Mouse (Mus musculus) MEL (cell line): ENCODE data around the gene Mrpl30. TPM values are rescaled to one million over a fixed set of nuclear protein-coding genes. Genes with fewer than 3 reads are reported as not detected.

ENCODE experiments used
- DNase-seq: peaks from one replicate; pipeline ENCODE4 v3.0.0; 2011; ENCODE audit warnings: low read depth, low spot score
- H3K27ac ChIP-seq: 2 replicates; pipeline ENCODE4 v1.5.1; 2012; ENCODE audit warnings: low read depth, mild to moderate bottlenecking, control low read depth, low read length, moderate library complexity; ENCODE audit not compliant: control insufficient read depth
- H3K27me3 ChIP-seq, 2 experiments: fragments of 150-350 bp in 1 of 2; sonication (generic) in 1 of 2; 2 replicates each; pipeline ENCODE4 v1.6.1; 2012; ENCODE audit warnings: low read length in 2 of 2, mild to moderate bottlenecking in 2 of 2, improper control_type of control experiment in 1 of 2, moderate library complexity in 1 of 2; ENCODE audit not compliant: insufficient read depth in 2 of 2, control insufficient read depth in 1 of 2
- H3K36me3 ChIP-seq, 2 experiments: 2 replicates each; pipeline ENCODE4 v1.6.1; 2012 to 2014; ENCODE audit warnings: low read length in 2 of 2, improper control_type of control experiment in 1 of 2, inconsistent platforms in 1 of 2, mild to moderate bottlenecking in 1 of 2; ENCODE audit not compliant: insufficient read depth in 2 of 2, control insufficient read depth in 1 of 2
- H3K4me1 ChIP-seq, 2 experiments: fragments of 150-350 bp in 1 of 2; sonication (generic) in 1 of 2; 2 replicates each; pipeline ENCODE4 v1.6.1; 2012; ENCODE audit warnings: low read length in 2 of 2, improper control_type of control experiment in 1 of 2, mild to moderate bottlenecking in 1 of 2; ENCODE audit not compliant: insufficient read depth in 2 of 2, control insufficient read depth in 1 of 2
- H3K4me3 ChIP-seq, 2 experiments: fragments of 150-350 bp in 1 of 2; sonication (generic) in 1 of 2; 2 replicates each; pipeline ENCODE4 v1.5.1; 2012; ENCODE audit warnings: low read depth in 2 of 2, low read length in 2 of 2, mild to moderate bottlenecking in 2 of 2, moderate library complexity in 2 of 2, control low read depth in 1 of 2, improper control_type of control experiment in 1 of 2; ENCODE audit not compliant: control insufficient read depth in 1 of 2, insufficient read depth in 1 of 2
- H3K79me2 ChIP-seq: 2 replicates; pipeline ENCODE4 v1.6.1; 2012; ENCODE audit warnings: mild to moderate bottlenecking, low read length, moderate library complexity; ENCODE audit not compliant: control insufficient read depth, poor library complexity, insufficient read depth
- H3K9ac ChIP-seq: 2 replicates; pipeline ENCODE4 v1.6.1; 2012; ENCODE audit warnings: low read depth, mild to moderate bottlenecking, control low read depth, low read length, moderate library complexity; ENCODE audit not compliant: control insufficient read depth, poor library complexity, severe bottlenecking
- H3K9me3 ChIP-seq: fragments of 150-350 bp; sonication (generic); replicated peaks from 2 replicates; pipeline ENCODE4 v1.6.1; 2012; ENCODE audit warnings: mild to moderate bottlenecking, low read length, improper control_type of control experiment, moderate library complexity; ENCODE audit not compliant: insufficient read depth
- BHLHE40 ChIP-seq: IDR thresholded peaks from 2 replicates; pipeline ENCODE4 v1.6.1; 2012; ENCODE audit warnings: low read depth, mild to moderate bottlenecking, inconsistent platforms, low read length, improper control_type of control experiment, borderline replicate concordance
- CHD2 ChIP-seq: IDR thresholded peaks from 2 replicates; pipeline ENCODE4 v1.6.1; 2011; ENCODE audit warnings: low read length, improper control_type of control experiment
- ETS1 ChIP-seq: IDR thresholded peaks from 2 replicates; pipeline ENCODE4 v1.6.1; 2012; ENCODE audit warnings: low read depth, mild to moderate bottlenecking, inconsistent platforms, low read length, improper control_type of control experiment, moderate library complexity
- GABPA ChIP-seq: IDR thresholded peaks from 2 replicates; pipeline ENCODE4 v1.6.1; 2012; ENCODE audit warnings: low read depth, mild to moderate bottlenecking, inconsistent platforms, low read length, improper control_type of control experiment, moderate library complexity
- JUND ChIP-seq: IDR thresholded peaks from 2 replicates; pipeline ENCODE4 v1.6.1; 2011; ENCODE audit warnings: low read depth, mild to moderate bottlenecking, improper control_type of control experiment, low read length
- MXI1 ChIP-seq: IDR thresholded peaks from 2 replicates; pipeline ENCODE4 v1.6.1; 2011; ENCODE audit warnings: mild to moderate bottlenecking, low read depth, low read length, improper control_type of control experiment
- MYC ChIP-seq: IDR thresholded peaks from 2 replicates; pipeline ENCODE4 v1.6.1; 2011; ENCODE audit warnings: low read depth, mild to moderate bottlenecking, low read length, improper control_type of control experiment, moderate library complexity
- NELFE ChIP-seq: IDR thresholded peaks from 2 replicates; pipeline ENCODE4 v1.6.1; 2011; ENCODE audit warnings: low read depth, low read length, improper control_type of control experiment
- POLR2A ChIP-seq, 2 experiments: IDR thresholded peaks; 2 replicates each; pipeline ENCODE4 v1.6.1; 2011 to 2012; ENCODE audit warnings: low read length in 2 of 2, mild to moderate bottlenecking in 2 of 2, control low read depth in 1 of 2, improper control_type of control experiment in 1 of 2, low read depth in 1 of 2, moderate library complexity in 1 of 2; ENCODE audit not compliant: control insufficient read depth in 1 of 2, insufficient read depth in 1 of 2, poor library complexity in 1 of 2
- RAD21 ChIP-seq: IDR thresholded peaks from 2 replicates; pipeline ENCODE4 v1.6.1; 2011; ENCODE audit warnings: mild to moderate bottlenecking, low read depth, low read length, improper control_type of control experiment
- RCOR1 ChIP-seq: IDR thresholded peaks from 2 replicates; pipeline ENCODE4 v1.6.1; 2012; ENCODE audit warnings: low read depth, mild to moderate bottlenecking, inconsistent platforms, low read length, improper control_type of control experiment
- SIN3A ChIP-seq: IDR thresholded peaks from 2 replicates; pipeline ENCODE4 v1.6.1; 2012; ENCODE audit warnings: low read length, improper control_type of control experiment, inconsistent platforms
- SMC3 ChIP-seq: IDR thresholded peaks from 2 replicates; pipeline ENCODE4 v1.6.1; 2011; ENCODE audit warnings: low read depth, low read length, improper control_type of control experiment
- TCF12 ChIP-seq: IDR thresholded peaks from 2 replicates; pipeline ENCODE4 v1.6.1; 2014; ENCODE audit warnings: low read depth, mild to moderate bottlenecking, inconsistent platforms, low read length, improper control_type of control experiment, moderate library complexity
- UBTF ChIP-seq: IDR thresholded peaks from 2 replicates; pipeline ENCODE4 v1.6.1; 2012; ENCODE audit warnings: low read depth, mild to moderate bottlenecking, inconsistent platforms, low read length, improper control_type of control experiment, moderate library complexity, borderline replicate concordance; ENCODE audit not compliant: insufficient read depth
- ZC3H11A ChIP-seq: IDR thresholded peaks from 2 replicates; pipeline ENCODE4 v1.6.1; 2012; ENCODE audit warnings: low read depth, mild to moderate bottlenecking, inconsistent platforms, low read length, improper control_type of control experiment
- ZMIZ1 ChIP-seq: IDR thresholded peaks from 2 replicates; pipeline ENCODE4 v1.6.1; 2012; ENCODE audit warnings: low read depth, mild to moderate bottlenecking, inconsistent platforms, low read length, improper control_type of control experiment, moderate library complexity
- polyA plus RNA-seq, 2 experiments: library from polyadenylated mRNA; stranded (reverse) in 1 of 2; unstranded in 1 of 2; fragments of >175 nt in 1 of 2; fragments of >200 nt in 1 of 2; gene quantifications; 2 replicates each; pipeline versions ENCODE4 v1.2.1 to v1.2.4; 2012; ENCODE audit warnings: low replicate concordance in 2 of 2, low read depth in 1 of 2; ENCODE audit not compliant: insufficient read length in 2 of 2, insufficient read depth in 1 of 2, missing spikeins in 1 of 2
- total RNA-seq: library from RNA; depleted of rRNA; stranded (reverse); fragments of 300-350 nt; gene quantifications from 2 replicates; pipeline ENCODE4 v1.2.3, GENCODE M21; 2012

Gene Mrpl30
- total and polyA plus RNA-seq, 3 experiments: 189 to 260 (median 255) TPM

DNA sequence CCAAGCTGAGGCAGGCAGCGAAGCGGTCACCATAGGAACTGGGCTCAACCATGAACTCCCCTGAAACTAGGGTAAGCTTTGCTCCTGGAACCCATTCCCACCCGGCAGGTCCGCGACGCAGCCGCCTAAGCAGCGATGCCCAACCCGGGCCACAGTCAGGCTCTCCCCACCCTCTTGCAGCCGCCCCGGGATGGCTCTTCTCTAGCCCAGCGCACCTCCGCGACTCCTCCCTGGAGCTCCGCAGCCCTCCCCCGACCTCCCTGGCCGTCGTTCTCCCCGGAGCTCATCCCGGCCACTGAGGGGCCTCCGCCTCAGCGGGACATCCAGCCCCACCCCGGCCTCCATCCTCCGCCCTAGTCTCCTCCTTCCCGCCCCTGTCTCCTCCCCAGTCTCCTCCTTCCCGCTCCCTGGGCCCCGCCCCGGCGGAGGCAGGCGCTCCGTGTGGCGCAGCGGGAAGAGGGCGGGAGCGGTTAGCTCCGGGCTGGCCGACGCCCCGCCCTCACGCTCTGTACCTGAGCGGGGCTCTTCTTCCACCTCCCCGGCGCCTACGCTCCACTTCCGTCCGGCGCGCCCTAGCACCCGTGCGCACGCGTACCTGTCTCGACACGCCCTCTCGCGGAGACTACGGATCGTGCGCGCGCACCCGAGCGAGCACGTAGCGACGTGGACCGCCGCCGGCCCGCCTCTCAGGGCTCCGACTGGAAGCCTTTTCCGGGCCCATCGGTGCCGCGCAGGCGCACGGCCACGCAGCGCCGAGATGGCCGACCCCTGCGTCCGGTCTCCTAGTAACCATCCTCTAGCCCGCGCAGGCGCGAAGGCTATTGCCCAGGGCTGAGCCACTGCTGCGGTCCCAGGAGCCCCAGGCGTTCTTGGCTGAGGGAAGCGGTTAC lies 25.5 kb upstream of the Mrpl30 start (continued):
- TF ChIP-seq RAD21 (no peak), SMC3 (no peak), NELFE (peak; percentile 64; the same call in 1 of the 2 replicates), UBTF (no peak)

DNA sequence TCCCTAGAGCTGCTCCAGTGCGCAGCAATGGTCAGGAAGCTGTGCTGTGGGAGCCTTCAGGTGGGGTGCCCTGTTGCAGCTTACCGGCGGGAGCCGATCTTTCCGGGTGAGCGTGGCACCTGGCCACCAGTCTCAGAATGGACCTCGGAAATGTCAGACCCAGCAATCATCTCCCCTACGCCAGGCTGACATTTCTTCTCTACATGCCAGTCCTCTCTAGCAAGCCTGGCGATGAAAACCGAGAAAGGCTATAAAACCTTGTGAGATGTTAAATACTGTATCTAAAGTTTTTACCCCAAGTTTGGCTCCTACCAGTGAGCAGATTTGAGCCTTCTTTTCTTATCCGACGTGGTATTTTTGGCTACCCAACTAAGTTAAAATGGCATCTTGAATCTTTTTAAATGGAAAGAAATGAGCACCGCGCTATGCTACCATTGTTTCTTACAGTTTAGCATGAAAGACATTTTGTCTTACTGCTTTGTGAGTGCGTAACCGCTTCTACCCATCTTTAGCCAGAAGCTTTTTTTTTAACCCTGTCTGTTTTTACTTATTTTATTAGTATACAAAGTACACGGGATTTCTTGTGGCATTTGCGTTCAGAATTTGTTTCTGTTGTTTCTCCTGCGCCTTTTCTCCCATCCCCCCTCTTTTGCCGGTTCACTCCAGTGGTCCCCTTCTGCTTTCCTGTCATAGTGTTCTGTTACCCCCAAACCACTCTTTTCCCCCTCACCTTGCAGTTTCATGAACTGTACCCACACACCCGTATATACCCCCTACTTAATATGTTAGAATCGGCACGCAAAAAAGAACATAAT lies 24.7 kb upstream of the Mrpl30 start:
- Histone ChIP-seq H3K27ac (peak overlapping the region; percentile 88), H3K4me1 (peaks cover 5 to 12% of the 10 kb centered on the region in 2 experiments; a peak in 3 of 4 replicates), H3K27me3 (peaks cover 1 to 4% of the 10 kb centered on the region in 2 experiments; a peak in 3 of 4 replicates), H3K36me3 (peaks cover 0 to 13% of the 10 kb centered on the region in 2 experiments; a peak in 2 of 4 replicates), H3K79me2 (peaks cover 2% of the 10 kb centered on the region; the same call in 1 of the 2 replicates), H3K4me3 (peak overlapping the region; percentile 75 to 91), H3K9ac (peak overlapping the region; percentile 88), H3K9me3 (no peaks in the 10 kb centered on the region)
- TF ChIP-seq ZC3H11A (no peak), MYC (peak; percentile 59; the same call in 1 of the 2 replicates), BHLHE40 (no peak), POLR2A (IDR thresholded peaks at IDR 0.05; ENCODE audit: control insufficient read depth in 1 of 2, insufficient read depth in 1 of 2, low read depth in 1 of 2, low read length in 2 of 2, poor library complexity in 1 of 2) (peak in 1 of 2 experiments; percentile 70; a peak in 2 of 4 replicates), GABPA (no peak), RCOR1 (no peak), SIN3A (peak; percentile 61), TCF12 (0 out of 2 replicates have a peak, but pooled peaks have one; percentile 15), JUND (0 out of 2 replicates have a peak, but pooled peaks have one; percentile 35), MXI1 (peak; percentile 75), CHD2 (no peak), ZMIZ1 (0 out of 2 replicates have a peak, but pooled peaks have one; percentile 44), ETS1 (0 out of 2 replicates have a peak, but pooled peaks have one; percentile 4)
- DNase-seq: no peak
